In genomic region chr3:117501107-117501506, GRCm38 (mm10) we compare ENCODE assay signal across 30 mouse cellular contexts.
A peak's percentile ranks its signal among the peaks of the same experiment; 100 is the strongest.
DNase-seq lines count a peak whose midpoint lies in the region; ATAC-seq and TF ChIP-seq lines count a peak whose summit lies in the region.
"Had no signal": no experiment of that assay in that cellular context is flagged by ENCODE, and none has a peak within 500 bp of the region (broad histone marks: within the 10 kb centered on the region; RNA-seq: fewer than 3 reads in every experiment).

No protein-coding gene starts in this region.

- ATAC-seq in midbrain, embryonic 11.5 days (ENCODE audit: low FRiP score) = 0 out of 2 replicates have a peak, but pooled peaks have one; percentile 14
- ATAC-seq in erythroid progenitor cell, adult 5-6 weeks (replicated peaks; ENCODE audit: low FRiP score, poor library complexity, severe bottlenecking) = no peak
- ATAC-seq: activated CD4-positive, CD25-positive, alpha-beta regulatory T cell, adult 4 months; CD4-positive, CD25-positive, alpha-beta regulatory T cell, adult 4 months; forebrain, embryonic 15.5 days; lung, postnatal 0 days; midbrain, embryonic 16.5 days had no signal

- no peak overlapping the region for H3K4me3 ChIP-seq in kidney, adult 2 months (ENCODE audit: insufficient read depth, low read depth, low read length)
- no peak overlapping the region for H3K4me3 ChIP-seq in midbrain, embryonic 11.5 days (ENCODE audit: low read depth, low read length)
- no peak overlapping the region for H3K4me3 ChIP-seq in midbrain, embryonic 10.5 days
- H3K4me3 ChIP-seq: embryonic facial prominence, embryonic 15.5 days; forebrain, embryonic 15.5 days; gastrocnemius, adult 2 months; heart, adult 2 months; heart, embryonic 12.5 days; limb, embryonic 10.5 days; limb, embryonic 15.5 days; liver, embryonic 13.5 days; neural tube, embryonic 13.5 days had no signal

- no peaks in the 10 kb centered on the region for H3K27me3 ChIP-seq in kidney, adult 2 months (replicated peaks; ENCODE audit: control insufficient read depth, insufficient read depth, low read length)
- no peaks in the 10 kb centered on the region for H3K27me3 ChIP-seq in midbrain, embryonic 11.5 days (ENCODE audit: control insufficient read depth, insufficient read depth, low read length)
- no peaks in the 10 kb centered on the region for H3K27me3 ChIP-seq in midbrain, embryonic 10.5 days (ENCODE audit: low read depth, poor library complexity, severe bottlenecking)
- H3K27me3 ChIP-seq: embryonic facial prominence, embryonic 15.5 days; forebrain, embryonic 15.5 days; heart, embryonic 12.5 days; limb, embryonic 15.5 days; liver, embryonic 13.5 days; neural tube, embryonic 13.5 days had no signal

- H3K9ac ChIP-seq in midbrain, embryonic 11.5 days (ENCODE audit: low read length) = no peak overlapping the region
- H3K9ac ChIP-seq: embryonic facial prominence, embryonic 15.5 days; forebrain, embryonic 15.5 days; heart, embryonic 12.5 days; hindbrain, embryonic 14.5 days; limb, embryonic 15.5 days; liver, embryonic 13.5 days; neural tube, embryonic 13.5 days had no signal

- no peak for TF ChIP-seq POLR2A in kidney, adult 2 months (IDR thresholded peaks at IDR 0.05; ENCODE audit: low read depth, low read length)

- H3K27ac ChIP-seq in kidney, adult 2 months (ENCODE audit: insufficient read depth, low read depth, low read length) = no peak overlapping the region
- no peak overlapping the region for H3K27ac ChIP-seq in midbrain, embryonic 11.5 days (ENCODE audit: low read depth, low read length)
- H3K27ac ChIP-seq in midbrain, embryonic 10.5 days (replicated peaks) = no peak overlapping the region
- H3K27ac ChIP-seq: embryonic facial prominence, embryonic 15.5 days; forebrain, embryonic 15.5 days; gastrocnemius, adult 2 months; heart, adult 2 months; hindbrain, embryonic 14.5 days; limb, embryonic 10.5 days; limb, embryonic 15.5 days; liver, embryonic 13.5 days; macrophage; neural tube, embryonic 13.5 days had no signal

- H3K4me2 ChIP-seq in midbrain, embryonic 11.5 days = no peak overlapping the region
- H3K4me2 ChIP-seq: embryonic facial prominence, embryonic 15.5 days; forebrain, embryonic 15.5 days; heart, embryonic 12.5 days; hindbrain, embryonic 14.5 days; limb, embryonic 15.5 days; liver, embryonic 13.5 days; neural tube, embryonic 13.5 days had no signal

- 21% methylated on average over 5 of the region's 5 CpGs for WGBS in kidney, adult 2 months
- 26% methylated on average over 5 of the region's 5 CpGs for WGBS in midbrain, embryonic 11.5 days
- 30% methylated on average over 5 of the region's 5 CpGs for WGBS in midbrain, embryonic 10.5 days

- DNase-seq in kidney, adult 2 months = peak; percentile 2
- no peak for DNase-seq in kidney, postnatal 36 days
- no peak for DNase-seq in midbrain, embryonic 11.5 days (ENCODE audit: low spot score, missing footprints)
- DNase-seq in midbrain, embryonic 10.5 days (ENCODE audit: low spot score) = no peak
- DNase-seq in embryo, embryonic 11 days = peak; percentile 6
- no peak for DNase-seq in lung, postnatal 4 days
- DNase-seq: adrenal gland, adult 2 months; adrenal gland, postnatal 36 days; cerebellum, adult 18-20 months; cerebellum, postnatal 14 days; gastrocnemius, adult 2 months; heart, adult 2 months; kidney, adult 11 months; layer of hippocampus, adult 9-11 months; liver, embryonic 13.5 days; lung, adult 18-20 months; right cerebral cortex, postnatal 14 days had no signal

- no peaks in the 10 kb centered on the region for H3K4me1 ChIP-seq in kidney, adult 2 months (ENCODE audit: control insufficient read depth, insufficient read depth, low read length)
- no peaks in the 10 kb centered on the region for H3K4me1 ChIP-seq in midbrain, embryonic 11.5 days (ENCODE audit: control insufficient read depth, insufficient read depth, low read length)
- H3K4me1 ChIP-seq in midbrain, embryonic 10.5 days = no peaks in the 10 kb centered on the region
- H3K4me1 ChIP-seq: embryonic facial prominence, embryonic 15.5 days; forebrain, embryonic 15.5 days; heart, embryonic 12.5 days; limb, embryonic 10.5 days; limb, embryonic 15.5 days; liver, embryonic 13.5 days; neural tube, embryonic 13.5 days had no signal

- no peaks in the 10 kb centered on the region for H3K9me3 ChIP-seq in midbrain, embryonic 11.5 days (ENCODE audit: control insufficient read depth, low read length)
- H3K9me3 ChIP-seq in midbrain, embryonic 10.5 days (replicated peaks) = no peaks in the 10 kb centered on the region
- H3K9me3 ChIP-seq: embryonic facial prominence, embryonic 15.5 days; forebrain, embryonic 15.5 days; heart, embryonic 12.5 days; limb, embryonic 10.5 days; limb, embryonic 15.5 days; liver, embryonic 13.5 days; neural tube, embryonic 13.5 days had no signal

- TF ChIP-seq CTCF in kidney, adult 2 months (conservative IDR thresholded peaks at IDR 0.05; ENCODE audit: insufficient read depth, insufficient read length, low read depth, low read length) = no peak

- H3K36me3 ChIP-seq in kidney, adult 2 months (ENCODE audit: control insufficient read depth, insufficient read depth, low read length) = no peaks in the 10 kb centered on the region
- no peaks in the 10 kb centered on the region for H3K36me3 ChIP-seq in midbrain, embryonic 11.5 days (ENCODE audit: control insufficient read depth, insufficient read depth, low read length)
- H3K36me3 ChIP-seq in midbrain, embryonic 10.5 days = no peaks in the 10 kb centered on the region
- H3K36me3 ChIP-seq: embryonic facial prominence, embryonic 15.5 days; forebrain, embryonic 15.5 days; heart, embryonic 12.5 days; limb, embryonic 10.5 days; limb, embryonic 15.5 days; liver, embryonic 13.5 days; neural tube, embryonic 13.5 days had no signal

Comparison
In these comparisons a context has a peak if more than half of its experiments do, and no peak if none do; other contexts are left out.
1. DNase-seq: peak in kidney, adult 2 months (single experiment) and embryo, embryonic 11 days (single experiment); none in kidney, postnatal 36 days (0 of 2), midbrain, embryonic 11.5 days (single experiment), midbrain, embryonic 10.5 days (single experiment) and lung, postnatal 4 days (0 of 2).